Mouse (Mus musculus) intestine, embryonic 14.5 days (tissue): ENCODE measurements around the gene Reg4. TPM values are rescaled to one million over a fixed set of nuclear protein-coding genes. Genes with fewer than 3 reads are reported as not detected.

Source experiments
- ATAC-seq: fragments of 200-750 bp; cut with Nextera tagmentation; replicated peaks from 2 replicates; pipeline ENCODE4 v1.8.0; 2017; ENCODE audit warnings: low read depth, moderate number of reproducible peaks, moderate TSS enrichment, moderate library complexity; ENCODE audit not compliant: low FRiP score, low TSS enrichment
- DNase-seq: peaks from one replicate; pipeline ENCODE4 v3.0.0-alpha.2; 2018; ENCODE audit warnings: low spot score
- H3K27ac ChIP-seq: fragments of 300-500 bp; sonication (generic); 2 replicates; pipeline ENCODE4 v1.5.1; 2014; ENCODE audit warnings: low read depth, mild to moderate bottlenecking, control low read depth
- H3K27me3 ChIP-seq: fragments of 300-500 bp; sonication (generic); replicated peaks from 2 replicates; pipeline ENCODE4 v1.6.1; 2014; ENCODE audit warnings: low read length, control low read depth; ENCODE audit not compliant: control insufficient read depth, insufficient read depth
- H3K36me3 ChIP-seq: fragments of 300-500 bp; sonication (generic); 2 replicates; pipeline ENCODE4 v1.6.1; 2014; ENCODE audit warnings: low read length, control low read depth; ENCODE audit not compliant: control insufficient read depth, insufficient read depth
- H3K4me1 ChIP-seq: fragments of 300-500 bp; sonication (generic); replicated peaks from 2 replicates; pipeline ENCODE4 v1.6.1; 2014; ENCODE audit warnings: low read length, control low read depth, mixed read lengths; ENCODE audit not compliant: control insufficient read depth, insufficient read depth
- H3K4me2 ChIP-seq: fragments of 300-500 bp; sonication (generic); 2 replicates; pipeline ENCODE4 v1.6.1; 2014; ENCODE audit warnings: low read length
- H3K4me3 ChIP-seq: fragments of 300-500 bp; sonication (generic); 2 replicates; pipeline ENCODE4 v1.5.1; 2014; ENCODE audit warnings: low read depth, low read length, control low read depth, mixed read lengths
- H3K9ac ChIP-seq: fragments of 300-500 bp; sonication (generic); 2 replicates; pipeline ENCODE4 v1.6.1; 2014; ENCODE audit warnings: mild to moderate bottlenecking, low read length
- H3K9me3 ChIP-seq: fragments of 300-500 bp; sonication (generic); 2 replicates; pipeline ENCODE4 v1.6.1; 2016; ENCODE audit warnings: low read length, control low read depth; ENCODE audit not compliant: control insufficient read depth
- WGBS: fragments of 180-500 bp; shearing (Covaris S2); extraction: QIAGEN DNeasy Blood & Tissue Kit; methylation state at CpG from one replicate; pipeline ENCODE4 v1.1.7; 2014; 5-methylcytosine and 5-hydroxymethylcytosine counted together
- polyA plus RNA-seq: library from polyadenylated mRNA; unstranded; fragments of >200 nt; fragmentation: Nextera tagmentation; extraction: Ambion mirVana; gene quantifications from 2 replicates; pipeline ENCODE4 v1.2.1, GENCODE M21; 2014

Gene Reg4
- 3.9 and 4.9 TPM in 2 replicates for polyA plus RNA-seq

DNA sequence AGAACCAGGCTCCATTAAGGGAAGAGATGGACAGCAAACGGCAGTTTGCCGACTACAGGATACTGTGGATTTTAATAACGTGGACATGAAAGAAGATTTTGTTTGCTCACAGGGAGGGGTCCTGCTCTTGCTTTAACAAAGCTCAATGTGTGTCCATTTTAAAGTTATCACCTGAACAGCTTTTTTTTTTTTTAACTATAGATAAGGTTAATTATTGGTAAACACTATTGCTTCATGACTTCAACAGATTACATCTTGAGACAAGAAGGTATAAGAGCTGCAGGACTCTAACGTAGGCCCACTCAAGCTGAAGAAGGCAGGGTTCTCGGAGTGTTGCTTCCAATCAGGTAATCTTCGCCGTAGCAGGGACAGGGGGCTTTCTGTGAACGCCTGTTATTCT, at the start of gene Reg4:
Reg4 (plus strand) TSS at position 301 of the 400 bp plus-strand sequence.
- 70% methylated on average over 8 of the region's 8 CpGs for WGBS
- DNase-seq (no peak), ATAC-seq (no peak)
- Histone ChIP-seq H3K4me2 (no peak within 1 kb of the TSS), H3K9me3 (no peaks in the 10 kb centered on the region), H3K27ac (no peak within 1 kb of the TSS), H3K4me1 (peaks cover 14% of the 10 kb centered on the region), H3K9ac (no peak within 1 kb of the TSS), H3K27me3 (no peaks in the 10 kb centered on the region), H3K36me3 (no peaks in the 10 kb centered on the region), H3K4me3 (no peak within 1 kb of the TSS)

- ATAC-seq, result no peak
- Histone ChIP-seq H3K9me3 (0 out of 2 replicates have a peak, but pooled peaks cover 5% of the 10 kb centered on the region), H3K9ac (no peak overlapping the region), H3K27ac (no peak overlapping the region), H3K4me2 (no peak overlapping the region), H3K27me3 (no peaks in the 10 kb centered on the region), H3K4me3 (no peak overlapping the region), H3K36me3 (no peaks in the 10 kb centered on the region), H3K4me1 (no peaks in the 10 kb centered on the region)
- DNase-seq, result no peak
- 82% methylated on average over 4 of the region's 4 CpGs for WGBS
Measured at GRCm38 (mm10) chr3:98178340-98178739, 43.6 kb upstream of the Reg4 start.

DNA sequence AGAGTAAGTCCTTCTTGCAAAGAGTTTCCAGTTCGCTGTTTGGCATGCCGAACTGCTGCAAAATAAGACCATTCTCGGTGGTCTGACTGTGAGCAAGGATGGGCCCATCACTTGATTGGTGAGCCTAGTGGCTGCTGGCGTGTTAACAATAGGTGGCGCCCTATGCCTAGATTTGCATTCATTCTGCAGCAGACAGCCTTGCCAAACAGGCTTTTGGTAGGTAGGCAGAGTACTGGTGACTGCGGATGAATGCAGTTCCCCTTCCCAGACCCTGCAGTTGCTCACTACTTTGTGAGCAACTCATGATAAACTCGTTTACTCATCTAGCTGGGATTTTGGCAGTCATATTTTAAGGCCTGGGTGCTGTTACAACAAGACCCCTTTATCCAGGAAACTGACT, 41.2 kb upstream of the Reg4 start:
- Histone ChIP-seq H3K27me3 (no peaks in the 10 kb centered on the region), H3K9ac (no peak overlapping the region)
- ATAC-seq, result no peak; the same call in 1 of the 2 replicates

GRCm38 (mm10) chr3:98185163-98185714, 36.7 kb upstream of the Reg4 start:
- Histone ChIP-seq H3K27ac (no peak overlapping the region), H3K4me2 (no peak overlapping the region), H3K36me3 (no peaks in the 10 kb centered on the region), H3K4me1 (no peaks in the 10 kb centered on the region), H3K9ac (no peak overlapping the region), H3K9me3 (no peaks in the 10 kb centered on the region), H3K27me3 (no peaks in the 10 kb centered on the region), H3K4me3 (no peak overlapping the region)
- no peak for DNase-seq
- ATAC-seq, result no peak
- WGBS, result 43% methylated on average over 8 of the region's 10 CpGs

More for the DNA sequence above, 41.2 kb upstream of the Reg4 start:
- Histone ChIP-seq H3K9me3 (0 out of 2 replicates have a peak, but pooled peaks cover 5% of the 10 kb centered on the region), H3K36me3 (no peaks in the 10 kb centered on the region), H3K4me2 (no peak overlapping the region), H3K4me1 (no peaks in the 10 kb centered on the region), H3K4me3 (no peak overlapping the region), H3K27ac (no peak overlapping the region)
- DNase-seq, result peak; percentile 75
- 26% methylated on average over 7 of the region's 7 CpGs for WGBS

DNA sequence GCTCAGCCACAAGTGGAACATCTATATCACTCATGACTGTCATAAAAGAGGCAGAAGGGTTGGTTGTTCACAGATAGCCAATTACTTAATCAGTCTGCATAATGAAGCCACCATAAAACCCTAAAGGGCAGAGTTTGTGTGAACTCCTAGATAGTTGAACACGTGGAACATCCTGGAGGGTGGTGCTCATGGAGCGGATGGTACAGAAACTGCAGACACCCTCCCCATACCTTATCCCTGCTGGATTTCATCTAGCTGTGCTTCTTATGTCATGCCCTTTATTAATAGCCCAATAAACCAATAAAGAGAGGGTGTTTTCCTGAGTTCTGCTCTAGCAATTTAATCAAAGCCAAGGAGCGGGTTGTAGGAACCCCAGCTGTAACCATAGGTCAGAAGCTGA, 34.2 kb upstream of the Reg4 start:
- ATAC-seq (no peak; the same call in 1 of the 2 replicates), DNase-seq (no peak)
- H3K9ac ChIP-seq, result no peak overlapping the region
- 75% methylated on average over 3 of the region's 3 CpGs for WGBS
- no peaks in the 10 kb centered on the region for H3K4me1 ChIP-seq
- no peaks in the 10 kb centered on the region for H3K27me3 ChIP-seq
- no peaks in the 10 kb centered on the region for H3K9me3 ChIP-seq
- no peaks in the 10 kb centered on the region for H3K36me3 ChIP-seq
- H3K27ac ChIP-seq, result no peak overlapping the region
- no peak overlapping the region for H3K4me3 ChIP-seq
- no peak overlapping the region for H3K4me2 ChIP-seq

GRCm38 (mm10) chr3:98197711-98198532, 24.0 kb upstream of the Reg4 start:
- Histone ChIP-seq H3K4me3 (no peak overlapping the region), H3K27ac (no peak overlapping the region; the same call in 1 of the 2 replicates), H3K9ac (no peak overlapping the region), H3K9me3 (no peaks in the 10 kb centered on the region), H3K36me3 (no peaks in the 10 kb centered on the region), H3K27me3 (no peaks in the 10 kb centered on the region), H3K4me2 (no peak overlapping the region), H3K4me1 (peaks cover 10% of the 10 kb centered on the region)
- DNase-seq (no peak), ATAC-seq (no peak)
- 15% methylated on average over 9 of the region's 9 CpGs for WGBS

GRCm38 (mm10) chr3:98199747-98200146, 22.2 kb upstream of the Reg4 start:
- H3K36me3 ChIP-seq, result no peaks in the 10 kb centered on the region
- no peak overlapping the region for H3K4me2 ChIP-seq
- DNase-seq, result no peak
- no peaks in the 10 kb centered on the region for H3K27me3 ChIP-seq
- H3K9me3 ChIP-seq, result no peaks in the 10 kb centered on the region
- 68% methylated on average over 5 of the region's 5 CpGs for WGBS
- peaks cover 10% of the 10 kb centered on the region for H3K4me1 ChIP-seq
- no peak overlapping the region for H3K4me3 ChIP-seq
- no peak overlapping the region for H3K9ac ChIP-seq
- ATAC-seq, result no peak
- H3K27ac ChIP-seq, result no peak overlapping the region

DNA sequence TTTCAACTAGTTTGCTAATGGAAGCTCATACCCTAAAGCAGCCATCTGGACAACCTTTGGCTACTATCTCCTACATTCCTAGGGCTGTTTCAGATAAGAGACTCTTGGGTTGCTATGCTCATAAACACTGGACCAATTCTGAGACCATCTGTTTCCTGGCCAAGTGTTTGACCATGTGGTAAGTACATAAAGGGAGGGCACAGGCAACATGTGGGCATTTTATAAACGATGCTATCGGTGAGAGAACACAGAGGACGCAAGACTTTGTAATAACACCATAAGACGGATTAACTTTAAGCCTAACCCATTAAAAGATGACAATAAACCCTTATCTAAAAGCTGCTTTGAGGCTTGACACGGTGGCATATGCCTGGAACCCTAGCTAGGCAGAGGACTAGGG, 18.7 kb upstream of the Reg4 start:
- Histone ChIP-seq H3K36me3 (no peaks in the 10 kb centered on the region), H3K4me1 (0 out of 2 replicates have a peak, but pooled peaks cover under 1% of the 10 kb centered on the region), H3K9ac (no peak overlapping the region), H3K27ac (no peak overlapping the region), H3K4me3 (no peak overlapping the region), H3K9me3 (no peaks in the 10 kb centered on the region), H3K27me3 (no peaks in the 10 kb centered on the region), H3K4me2 (no peak overlapping the region)
- ATAC-seq (0 out of 2 replicates have a peak, but pooled peaks have one; percentile 32), DNase-seq (no peak)
- 24% methylated on average over 5 of the region's 5 CpGs for WGBS
